Mouse (Mus musculus) urinary bladder, adult 2 months (tissue): Measurements from ENCODE around the gene Slc4a10. TPM values are rescaled to one million over a fixed set of nuclear protein-coding genes. Genes with fewer than 3 reads are reported as not detected.

ENCODE experiments used
- DNase-seq: peaks from one replicate; pipeline ENCODE4 v3.0.0; 2022; ENCODE audit warnings: low spot score
- polyA plus RNA-seq: library from polyadenylated mRNA; depleted of rRNA; stranded (reverse); fragments of >200 nt; gene quantifications from 2 replicates; pipeline ENCODE4 v1.2.3, GENCODE M21; 2012

The Slc4a10 gene
- polyA plus RNA-seq, 1 experiment = 0.07 TPM

GRCm38 (mm10) chr2:62278779-62279178 is 232.5 kb downstream of the Slc4a10 start:
- DNase-seq = no peak

GRCm38 (mm10) chr2:62279777-62280176 is 233.5 kb downstream of the Slc4a10 start:
- DNase-seq = no peak

- no peak for DNase-seq
Measured at GRCm38 (mm10) chr2:62285026-62285425, 238.8 kb downstream of the Slc4a10 start.

GRCm38 (mm10) chr2:62285847-62286246 is 239.6 kb downstream of the Slc4a10 start:
- no peak for DNase-seq

- no peak for DNase-seq
Measured at GRCm38 (mm10) chr2:62287532-62287931, 241.3 kb downstream of the Slc4a10 start.

GRCm38 (mm10) chr2:62293846-62294245 is 247.6 kb downstream of the Slc4a10 start:
- DNase-seq = no peak

GRCm38 (mm10) chr2:62301716-62302115 is 255.5 kb downstream of the Slc4a10 start:
- DNase-seq = no peak

- no peak for DNase-seq
Measured at GRCm38 (mm10) chr2:62306978-62307377, 260.7 kb downstream of the Slc4a10 start.

GRCm38 (mm10) chr2:62307477-62307876 is 261.2 kb downstream of the Slc4a10 start:
- no peak for DNase-seq

GRCm38 (mm10) chr2:62316930-62317329 is 270.7 kb downstream of the Slc4a10 start:
- DNase-seq = no peak

GRCm38 (mm10) chr2:62319489-62319888 is 273.2 kb downstream of the Slc4a10 start:
- no peak for DNase-seq

GRCm38 (mm10) chr2:62323078-62323637 is 276.9 kb downstream of the Slc4a10 start:
- DNase-seq = no peak

- DNase-seq = no peak
Measured at GRCm38 (mm10) chr2:62325388-62325787, 279.1 kb downstream of the Slc4a10 start.

GRCm38 (mm10) chr2:62331913-62332312 is 285.7 kb downstream of the Slc4a10 start:
- no peak for DNase-seq

- DNase-seq = no peak
Measured at GRCm38 (mm10) chr2:62332465-62332864, 286.2 kb downstream of the Slc4a10 start.

GRCm38 (mm10) chr2:62334397-62335243 is 288.4 kb downstream of the Slc4a10 start:
- no peak for DNase-seq

- no peak for DNase-seq
Measured at GRCm38 (mm10) chr2:62337086-62337485, 290.8 kb downstream of the Slc4a10 start.

- no peak for DNase-seq
Measured at GRCm38 (mm10) chr2:62339222-62339944, 293.1 kb downstream of the Slc4a10 start.

- DNase-seq = no peak
Measured at GRCm38 (mm10) chr2:62341061-62341733, 294.9 kb downstream of the Slc4a10 start.

GRCm38 (mm10) chr2:62341734-62342128 is 295.5 kb downstream of the Slc4a10 start:
- no peak for DNase-seq

GRCm38 (mm10) chr2:62344367-62344766 is 298.1 kb downstream of the Slc4a10 start:
- DNase-seq = no peak

- DNase-seq = no peak
Measured at GRCm38 (mm10) chr2:62346771-62347170, 300.5 kb downstream of the Slc4a10 start.
